Mouse (Mus musculus): Measurements from ENCODE around the gene Zranb1.

Zranb1 gene

DNA sequence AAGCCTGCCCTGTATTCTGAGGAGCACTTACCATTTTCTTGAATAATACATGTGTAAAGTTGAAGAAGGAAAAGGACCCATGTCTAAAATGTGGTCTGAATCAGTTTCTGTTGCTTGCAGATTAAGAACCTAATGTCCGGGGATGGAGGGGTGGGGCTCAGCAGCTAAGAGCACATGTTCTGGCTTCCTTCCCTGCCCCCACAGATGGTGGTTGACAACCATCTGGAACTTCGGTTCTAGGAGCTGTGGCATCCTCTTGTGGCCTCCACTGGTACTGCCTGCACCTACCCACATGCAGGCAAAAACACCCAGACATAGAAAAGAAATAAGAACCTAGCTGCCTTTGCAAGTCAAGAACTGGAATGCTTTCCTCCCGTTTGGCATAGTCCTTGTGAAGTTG, 72.5 kb downstream of the Zranb1 start:
- DNase-seq, result peak; percentile 95 to 97

DNA sequence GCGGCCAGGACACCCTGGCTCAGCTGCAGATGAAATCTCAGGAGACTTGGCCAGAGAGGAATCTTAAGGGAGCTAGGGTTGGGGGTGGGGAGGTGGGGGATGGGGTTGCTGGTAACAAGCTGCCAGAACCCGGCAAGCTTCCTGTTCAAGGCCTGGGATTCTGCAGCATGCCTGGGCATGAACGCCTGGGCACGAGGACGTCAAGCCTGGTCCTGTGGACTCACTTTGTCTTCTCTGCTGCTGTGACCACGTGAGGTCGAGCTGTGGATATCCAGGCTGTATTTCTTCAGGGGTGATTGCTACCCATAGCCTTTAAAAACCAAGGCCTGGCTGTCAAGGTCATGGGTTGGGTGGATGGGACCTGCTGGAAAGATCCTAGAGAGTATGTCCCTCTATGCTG, 74.8 kb downstream of the Zranb1 start:
- peak in 1 of 2 experiments; percentile 26 for DNase-seq

DNA sequence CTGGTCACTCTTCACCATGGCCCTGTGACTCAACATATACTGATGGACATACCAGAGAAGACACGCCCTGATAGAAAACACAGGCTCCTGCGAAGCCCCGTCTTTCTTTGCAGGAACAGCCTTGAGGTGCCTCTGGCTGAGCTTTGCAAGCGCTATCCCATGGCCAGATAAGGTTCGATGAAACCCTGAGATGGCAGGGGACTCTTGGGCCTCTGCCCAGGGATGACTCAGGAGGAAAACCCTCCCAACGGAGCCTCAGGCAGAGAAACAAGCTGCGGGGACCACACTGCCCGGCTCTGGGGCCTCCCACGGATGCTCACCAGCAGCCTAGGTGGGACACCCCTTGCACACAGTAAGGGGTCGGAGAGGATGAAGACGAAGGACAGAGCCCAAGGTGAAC, 76.4 kb downstream of the Zranb1 start:
- peak; percentile 63 to 66 for DNase-seq

DNA sequence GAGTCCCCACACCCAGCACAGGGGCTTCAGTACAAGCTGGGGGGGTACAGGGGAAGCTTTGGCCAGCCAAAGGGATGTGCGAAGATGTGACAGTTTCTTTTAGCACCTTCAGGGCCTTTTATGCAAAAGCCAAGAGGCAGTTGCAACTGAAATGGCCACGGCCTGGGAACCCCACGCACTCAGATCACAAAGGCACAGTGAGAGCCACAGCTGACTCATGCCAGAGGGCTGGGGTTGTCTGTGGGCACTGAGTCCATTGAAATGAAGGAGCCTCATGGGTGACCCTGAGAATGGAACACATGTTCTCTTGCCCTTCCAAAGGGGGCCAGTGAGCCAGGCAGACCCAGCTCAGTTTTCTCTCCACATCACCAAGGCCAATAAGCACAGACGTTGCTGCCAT, 77.7 kb downstream of the Zranb1 start:
- peak in 1 of 2 experiments; percentile 22 for DNase-seq

DNA sequence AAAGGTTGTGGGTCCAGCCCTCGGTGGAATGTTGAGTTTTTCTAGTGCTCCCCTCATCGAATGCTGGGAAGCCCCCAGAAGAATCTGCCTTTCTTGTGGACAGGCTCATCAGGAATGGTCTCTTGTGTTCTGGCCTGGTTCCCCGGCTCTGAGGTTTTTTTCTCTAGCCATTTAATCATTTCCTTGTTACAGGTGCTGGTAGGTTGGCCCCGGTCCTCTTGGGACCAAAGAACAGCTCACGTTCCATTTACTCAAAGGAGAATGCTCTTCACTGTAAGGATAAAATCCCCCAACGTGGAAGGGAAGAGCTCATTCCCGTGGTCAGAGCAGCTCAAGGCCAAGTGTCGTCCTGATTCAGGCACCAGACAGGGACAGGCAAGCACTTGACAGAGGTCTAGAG, 78.7 kb downstream of the Zranb1 start:
- no peak for DNase-seq

DNA sequence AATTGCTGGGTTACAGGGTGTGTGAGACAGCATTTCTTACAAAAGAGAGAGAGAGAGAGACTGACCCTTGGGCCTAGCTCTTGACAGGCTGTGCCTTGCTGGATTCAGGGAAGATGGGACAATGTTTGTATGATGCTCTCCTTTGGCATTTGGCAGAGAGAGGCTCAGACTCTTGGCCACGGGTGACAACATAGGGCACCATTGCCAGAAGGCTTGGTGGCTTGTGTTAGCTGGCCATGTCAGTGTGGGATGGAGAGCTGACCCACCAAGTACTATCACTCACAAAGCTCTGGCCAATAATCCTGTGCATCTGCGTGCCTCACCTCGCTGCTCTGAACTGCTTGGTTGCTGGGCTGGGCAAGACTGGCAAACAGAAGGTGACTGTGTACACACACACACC, 79.5 kb downstream of the Zranb1 start:
- peak; percentile 60 to 73 for DNase-seq

DNA sequence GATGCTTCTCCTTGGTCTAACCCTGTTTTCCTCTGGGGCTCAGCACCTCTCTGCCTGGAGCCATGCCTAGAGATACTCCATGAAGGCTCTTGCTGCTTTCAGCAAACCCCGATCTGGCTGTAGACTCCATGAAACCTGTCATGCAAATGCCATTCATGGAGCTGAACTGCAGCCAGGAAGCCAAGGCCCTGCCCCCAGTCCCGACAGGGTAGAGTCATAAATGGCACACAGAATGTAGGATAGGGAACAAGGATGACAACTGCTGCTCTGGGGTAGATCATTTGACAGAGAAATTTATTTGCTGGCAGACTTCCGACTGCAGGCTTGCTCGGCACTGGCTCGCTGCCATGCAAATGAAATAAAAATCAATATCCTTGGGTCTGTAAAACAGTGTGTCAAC, 80.2 kb downstream of the Zranb1 start:
- DNase-seq, result peak; percentile 88 to 90

DNA sequence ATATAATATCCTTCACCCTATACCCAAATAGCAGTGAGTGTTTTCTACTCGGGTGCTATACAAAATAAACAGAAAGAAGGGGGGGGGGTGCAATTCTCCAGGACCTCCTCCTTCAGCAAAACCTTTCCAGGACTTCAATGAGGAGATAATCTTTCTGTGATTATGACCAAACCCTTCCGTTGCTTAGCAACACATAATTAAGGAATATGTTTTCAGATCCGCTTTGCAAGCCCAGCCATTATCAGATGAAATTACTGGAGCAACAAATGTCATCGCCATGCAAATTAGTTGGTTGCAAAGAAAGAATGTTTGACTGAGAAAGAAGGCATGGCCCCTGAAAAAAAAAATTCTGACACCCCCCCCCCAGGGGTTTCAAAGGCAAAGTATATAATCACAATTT, 80.7 kb downstream of the Zranb1 start:
- no peak for DNase-seq

DNA sequence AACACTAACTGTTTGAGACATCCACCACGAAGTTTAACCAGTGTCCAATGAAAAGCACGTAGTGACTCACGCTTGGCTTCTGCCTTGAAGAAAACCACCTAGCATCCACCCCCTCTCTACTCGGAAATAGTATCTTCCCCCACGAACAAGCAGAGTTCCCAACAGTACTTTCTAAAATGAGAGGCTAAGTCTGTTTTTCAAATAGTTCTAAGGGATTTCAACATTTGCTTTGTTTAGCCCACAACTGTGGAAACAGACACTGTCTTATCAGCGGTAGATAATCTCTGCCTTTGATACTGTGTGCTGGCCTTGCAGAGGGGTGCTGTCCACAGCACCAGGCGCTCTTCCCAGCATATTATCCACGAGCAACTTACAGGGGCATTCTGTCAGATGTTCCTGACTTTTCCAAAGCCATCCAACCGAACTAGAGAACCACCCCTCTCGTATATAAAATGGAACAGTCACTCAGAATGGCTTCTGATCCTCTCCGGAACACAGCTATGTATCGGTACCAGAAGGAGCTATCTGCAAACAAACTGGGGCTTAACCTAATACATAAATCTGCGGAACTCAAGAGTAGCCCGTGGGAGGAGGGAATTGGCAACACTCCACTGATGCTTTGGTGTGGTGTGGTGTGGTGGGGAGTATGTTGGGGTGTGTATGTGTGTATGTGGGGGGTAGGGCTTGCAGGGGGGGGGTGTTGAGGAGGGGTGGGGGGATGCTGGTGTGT, 81.9 kb downstream of the Zranb1 start:
- DNase-seq, result peak in 1 of 2 experiments; percentile 35

DNA sequence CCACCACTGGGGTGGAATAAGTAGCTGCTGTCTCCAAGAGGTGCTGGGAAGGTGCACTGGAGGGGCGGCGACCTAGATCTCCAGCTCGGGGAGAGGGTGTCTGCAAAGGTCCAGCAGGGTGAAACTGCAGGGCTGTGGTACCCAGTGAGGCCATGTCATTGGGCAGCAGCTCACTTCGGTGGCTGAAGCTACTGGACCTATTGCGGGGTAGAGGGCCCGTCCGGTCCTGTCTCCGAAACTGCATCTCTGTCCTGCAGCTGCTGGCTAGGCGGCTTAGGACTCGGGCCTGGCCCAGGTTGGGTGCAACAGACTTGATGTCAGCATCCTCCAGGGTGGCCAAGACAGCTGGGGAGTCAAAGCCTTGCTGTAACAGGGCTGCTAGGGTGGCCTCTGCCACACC, 83.0 kb downstream of the Zranb1 start:
- DNase-seq, result peak in 1 of 2 experiments; percentile 21

DNA sequence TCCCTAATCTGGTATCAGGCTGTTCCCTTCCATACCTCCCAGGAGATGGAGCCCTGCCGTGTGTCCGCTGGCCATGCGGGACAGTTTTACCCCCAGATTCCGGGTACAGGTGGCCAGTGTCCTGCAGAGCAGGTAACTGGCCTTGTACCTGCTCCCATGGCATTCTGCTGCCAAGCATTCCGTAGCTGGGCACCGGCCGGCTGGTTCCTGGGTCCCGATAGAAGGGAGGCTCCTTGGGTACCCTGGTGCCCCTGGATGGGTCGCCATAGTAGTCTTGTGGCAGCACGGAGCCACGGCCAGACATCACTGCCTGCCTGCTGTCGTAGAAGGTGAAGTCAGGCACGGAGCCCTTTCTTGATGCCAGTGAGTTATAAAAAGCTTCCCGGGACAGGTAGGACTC, 83.7 kb downstream of the Zranb1 start:
- DNase-seq, result peak; percentile 24 to 33

DNA sequence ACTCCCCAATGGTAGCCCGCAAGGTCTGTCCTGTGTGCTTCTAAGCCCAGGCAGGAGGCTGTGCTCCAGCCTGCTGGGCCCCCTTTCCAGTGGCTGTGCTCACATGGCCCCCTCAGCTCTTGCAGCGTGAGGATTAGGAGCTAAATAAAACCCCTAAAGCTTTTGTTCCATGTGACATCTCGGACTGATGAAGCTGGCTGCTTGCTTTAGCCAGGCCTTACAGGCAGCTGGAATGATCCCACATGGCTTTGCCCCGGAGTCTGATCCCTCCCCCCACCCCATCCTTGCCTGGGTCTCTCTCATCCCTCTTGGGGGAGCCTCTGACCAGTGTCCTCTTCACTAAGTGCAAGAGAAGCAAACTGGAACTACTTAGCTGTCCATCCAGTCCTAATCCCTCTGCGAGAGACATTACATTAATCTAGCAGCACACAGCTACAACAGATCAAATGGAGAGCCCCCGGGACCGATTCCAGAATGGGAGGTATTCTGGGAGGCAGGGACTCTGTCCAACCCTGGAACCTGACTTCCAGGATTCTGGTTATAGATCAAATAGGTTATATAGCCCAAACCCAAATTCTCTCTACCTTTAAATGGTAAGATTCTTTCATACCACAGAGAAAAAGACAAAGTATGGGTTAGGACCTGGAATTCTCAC, 84.6 kb downstream of the Zranb1 start:
- peak; percentile 46 to 59 for DNase-seq

DNA sequence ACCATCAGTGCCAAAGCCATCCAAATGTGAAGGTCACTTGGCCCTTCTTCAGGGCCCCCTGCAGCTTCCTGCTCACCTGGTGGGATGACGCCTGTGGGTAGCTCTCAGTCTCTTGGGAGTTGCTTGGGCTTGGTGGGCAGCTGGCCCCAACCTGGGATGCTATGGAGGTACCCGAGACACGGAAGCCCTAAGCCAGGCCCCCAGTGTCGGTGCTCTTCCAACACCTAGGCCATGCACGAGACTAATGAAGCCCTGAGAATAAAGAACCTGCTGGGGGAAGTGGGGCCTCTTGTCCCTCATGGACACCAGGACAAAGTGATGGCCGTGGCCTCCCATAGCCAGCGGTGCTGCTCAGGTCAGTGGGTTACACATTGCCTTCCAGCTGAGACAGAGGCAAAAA, 88.0 kb downstream of the Zranb1 start:
- peak in 1 of 2 experiments; percentile 20 for DNase-seq

DNA sequence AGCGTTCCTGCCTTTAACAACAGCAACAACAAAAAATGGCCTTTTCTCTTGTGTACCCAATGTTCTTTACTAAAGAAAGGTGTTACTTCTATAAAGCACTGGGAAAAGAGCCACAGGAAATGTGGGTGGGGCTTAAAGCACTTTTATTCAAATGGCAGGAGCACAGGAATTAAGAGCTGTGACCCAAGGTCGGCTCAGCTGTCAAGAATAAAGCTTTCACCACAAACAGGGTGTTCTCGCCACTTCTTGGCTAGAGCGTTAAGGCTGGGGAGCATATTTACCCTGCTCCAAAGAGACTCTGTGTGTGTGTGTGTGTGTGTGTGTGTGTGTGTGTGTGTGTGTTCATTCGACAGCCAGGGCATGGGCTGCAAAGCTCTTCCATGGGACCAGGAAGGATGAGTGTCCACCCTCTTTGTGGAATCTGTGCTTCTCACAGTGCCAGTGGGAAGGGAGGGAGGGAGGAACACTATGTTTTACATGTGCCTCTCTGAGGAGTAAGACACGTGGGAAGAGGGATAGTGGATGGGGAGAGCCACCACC, 88.6 kb downstream of the Zranb1 start:
- DNase-seq, result no peak

DNA sequence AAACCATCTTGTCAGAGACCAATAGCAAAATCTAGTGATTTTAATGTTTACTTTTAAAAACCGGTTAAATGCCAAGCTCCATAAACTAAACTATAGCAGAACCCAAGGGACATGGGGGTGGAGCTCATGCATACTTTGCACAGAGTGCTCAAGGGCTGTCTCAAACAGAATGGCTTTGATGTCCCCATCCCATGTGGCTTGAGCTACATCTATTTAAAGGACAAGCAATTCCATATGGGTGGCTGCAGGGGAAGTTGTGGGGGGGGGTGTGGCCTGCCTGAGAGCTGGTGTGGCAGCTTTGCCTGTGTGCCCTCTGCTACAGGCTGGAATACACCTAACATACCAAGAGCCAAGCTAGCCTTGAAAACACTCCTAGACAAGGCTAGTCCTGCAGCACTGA, 93.8 kb downstream of the Zranb1 start:
- DNase-seq, result no peak

DNA sequence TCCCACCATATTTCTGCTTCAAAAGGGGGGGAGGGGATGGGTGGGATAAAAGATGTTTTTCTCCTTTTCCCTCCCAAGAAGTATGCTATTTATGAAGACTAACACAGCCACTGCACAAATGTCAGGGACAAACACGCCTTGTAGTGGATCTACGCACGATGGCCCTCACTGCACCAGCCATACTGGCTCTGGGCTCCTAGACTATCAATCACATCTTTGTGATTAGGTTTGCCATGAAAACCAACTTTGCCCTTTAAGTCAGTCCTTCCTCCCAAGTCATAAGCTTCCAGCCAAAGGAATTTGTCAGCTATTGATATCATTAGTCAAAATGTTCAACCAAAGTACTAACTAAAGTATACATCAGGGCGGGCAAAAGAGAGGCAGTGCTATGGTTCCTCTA, 97.0 kb downstream of the Zranb1 start:
- no peak for DNase-seq

DNA sequence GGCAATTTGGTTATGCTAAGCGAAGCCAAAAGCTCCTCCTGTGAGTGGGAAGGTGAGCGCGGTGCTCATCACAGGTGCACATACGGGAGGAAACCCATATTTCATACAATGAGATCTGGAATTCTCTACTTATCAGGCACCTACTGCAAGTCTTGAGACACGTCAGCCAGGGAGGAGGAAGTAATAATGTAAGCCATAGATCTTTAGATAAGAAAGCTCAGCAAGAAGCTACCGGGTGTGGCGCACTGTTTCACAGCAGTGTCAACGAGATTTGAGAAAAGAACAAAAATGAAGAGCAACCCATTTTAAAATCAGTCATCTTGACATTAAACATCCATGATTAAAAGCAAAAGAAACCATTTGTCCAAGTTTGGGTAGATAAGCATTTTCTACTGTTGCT, 98.1 kb downstream of the Zranb1 start:
- no peak for DNase-seq

DNA sequence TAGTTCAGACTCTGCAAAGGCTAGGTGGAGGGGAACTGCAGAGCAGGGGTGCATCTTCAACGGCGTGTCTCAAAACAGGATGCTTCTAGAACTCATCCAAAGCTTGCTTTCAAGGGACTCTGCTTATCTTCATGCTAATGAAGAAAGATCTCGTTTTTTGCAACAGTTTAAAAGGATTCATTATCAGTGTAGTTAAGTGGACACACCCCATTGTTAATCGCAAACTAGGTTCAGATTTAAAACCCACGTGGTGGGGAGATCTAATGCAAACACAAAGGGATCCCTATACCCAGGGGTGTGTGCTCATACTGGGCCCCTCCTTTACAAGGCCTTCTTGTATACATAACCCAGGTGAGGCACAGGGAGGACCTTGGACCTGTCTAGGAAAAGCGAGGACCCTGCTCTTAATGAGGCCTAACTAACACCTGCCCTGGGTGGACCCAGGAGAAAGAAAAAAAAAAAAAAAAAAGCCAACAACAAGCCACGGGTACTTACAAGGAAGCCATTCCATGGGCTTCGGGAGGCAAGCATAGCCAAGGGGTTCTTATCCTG, 98.6 kb downstream of the Zranb1 start:
- no peak for DNase-seq

DNA sequence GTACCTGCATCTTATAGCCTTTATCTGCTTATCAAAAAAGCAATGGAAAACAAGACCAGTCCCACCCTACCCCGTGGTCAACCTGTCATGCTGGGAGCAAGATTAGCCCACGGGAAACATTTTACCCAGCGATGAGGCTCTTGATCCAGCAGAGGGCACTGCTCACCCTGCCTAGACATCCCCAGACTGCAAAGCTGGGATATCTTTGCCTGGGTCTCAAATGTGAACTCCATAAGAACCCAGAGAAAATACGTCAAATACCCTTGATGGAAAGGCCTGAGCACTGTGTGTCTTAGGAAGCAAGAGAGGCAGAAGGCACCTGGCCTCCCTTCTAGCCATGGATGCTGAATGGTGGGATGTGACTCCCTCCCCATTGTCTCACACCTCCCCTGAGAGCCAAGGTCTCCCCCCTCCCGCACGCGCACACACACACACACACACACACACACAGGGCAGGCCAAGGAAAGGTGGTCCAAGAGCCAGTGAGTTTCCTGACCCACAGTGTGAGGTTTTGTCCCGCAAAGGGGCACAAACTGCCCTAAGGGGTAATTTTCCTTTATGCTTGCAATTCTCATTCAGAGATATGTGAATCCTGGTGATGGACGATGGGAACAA, 101.8 kb downstream of the Zranb1 start:
- DNase-seq, result peak; percentile 79 to 83

DNA sequence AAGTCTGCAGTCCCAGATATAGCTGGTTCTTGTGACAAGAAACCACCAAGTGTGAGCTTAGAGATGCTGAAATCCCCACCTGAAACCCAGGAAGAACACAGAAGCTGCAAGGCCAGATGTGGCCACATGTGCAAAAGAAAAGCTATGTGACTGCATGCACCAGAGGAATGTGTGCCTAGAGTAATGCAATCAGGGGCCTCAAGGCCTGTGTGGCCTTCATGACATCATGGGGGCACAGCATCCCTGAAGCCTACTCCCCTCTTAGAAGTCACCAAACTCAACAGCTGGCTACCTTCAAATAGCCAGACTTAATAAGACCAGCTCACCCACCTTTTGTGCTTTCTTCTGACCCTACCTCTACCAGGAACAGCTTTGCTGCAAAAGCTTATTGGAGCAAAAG, 105.0 kb downstream of the Zranb1 start:
- DNase-seq, result no peak

Data from cerebellum, postnatal 14 days (tissue).